Mouse (Mus musculus): ENCODE data around the gene 4930558K02Rik. TPM values are rescaled to one million over a fixed set of nuclear protein-coding genes. Genes with fewer than 3 reads are reported as not detected.

4930558K02Rik gene
- polyA plus RNA-seq, 1 experiment from 2014 or later, result not detected

GRCm38 (mm10) chr1:162003729-162004517, 24.5 kb upstream of the 4930558K02Rik start:
- Histone ChIP-seq H3K9ac (ENCODE audit: low read length) (peak overlapping the region; percentile 32; the same call in 1 of the 2 replicates), H3K36me3 (ENCODE audit: control insufficient read depth, insufficient read depth, low read length) (no peaks in the 10 kb centered on the region), H3K9me3 (ENCODE audit: control insufficient read depth, low read length) (no peaks in the 10 kb centered on the region), H3K4me3 (ENCODE audit: low read depth, low read length) (no peak overlapping the region), H3K4me1 (ENCODE audit: control insufficient read depth, insufficient read depth, low read length) (peaks cover 18% of the 10 kb centered on the region), H3K27me3 (ENCODE audit: control insufficient read depth, insufficient read depth, low read length) (no peaks in the 10 kb centered on the region), H3K27ac (ENCODE audit: low read depth, low read length) (peak overlapping the region; percentile 77), H3K4me2 (ENCODE audit: low read depth) (no peak overlapping the region)
- WGBS, result 60% methylated on average over 14 of the region's 14 CpGs
- ATAC-seq (ENCODE audit: insufficient read depth, low FRiP score, low TSS enrichment) (no peak), DNase-seq (ENCODE audit: low spot score) (no peak)

GRCm38 (mm10) chr1:162001328-162001727, 21.9 kb upstream of the 4930558K02Rik start:
- Histone ChIP-seq H3K36me3 (ENCODE audit: control insufficient read depth, insufficient read depth, low read length) (no peaks in the 10 kb centered on the region), H3K27me3 (ENCODE audit: control insufficient read depth, insufficient read depth, low read length) (no peaks in the 10 kb centered on the region), H3K4me2 (ENCODE audit: low read depth) (no peak overlapping the region), H3K4me3 (ENCODE audit: low read depth, low read length) (no peak overlapping the region), H3K4me1 (ENCODE audit: control insufficient read depth, insufficient read depth, low read length) (peaks cover 18% of the 10 kb centered on the region), H3K9me3 (ENCODE audit: control insufficient read depth, low read length) (no peaks in the 10 kb centered on the region), H3K9ac (ENCODE audit: low read length) (no peak overlapping the region), H3K27ac (ENCODE audit: low read depth, low read length) (peak overlapping the region; percentile 50)
- DNase-seq (ENCODE audit: low spot score) (no peak), ATAC-seq (ENCODE audit: insufficient read depth, low FRiP score, low TSS enrichment) (no peak)
- 55% methylated on average over 8 of the region's 8 CpGs for WGBS

- no peaks in the 10 kb centered on the region for H3K36me3 ChIP-seq (ENCODE audit: control insufficient read depth, insufficient read depth, low read length)
- H3K4me2 ChIP-seq (ENCODE audit: low read depth), result no peak overlapping the region
- H3K9ac ChIP-seq (ENCODE audit: low read length), result peak overlapping the region; percentile 27; the same call in 1 of the 2 replicates
- WGBS, result under 1% methylated on average over 4 of the region's 4 CpGs
- no peaks in the 10 kb centered on the region for H3K9me3 ChIP-seq (ENCODE audit: control insufficient read depth, low read length)
- peak overlapping the region; percentile 73 for H3K27ac ChIP-seq (ENCODE audit: low read depth, low read length)
- H3K27me3 ChIP-seq (ENCODE audit: control insufficient read depth, insufficient read depth, low read length), result no peaks in the 10 kb centered on the region
- peaks cover 18% of the 10 kb centered on the region for H3K4me1 ChIP-seq (ENCODE audit: control insufficient read depth, insufficient read depth, low read length)
- peak; percentile 85 for ATAC-seq (ENCODE audit: insufficient read depth, low FRiP score, low TSS enrichment)
- peak; percentile 72 for DNase-seq (ENCODE audit: low spot score)
- H3K4me3 ChIP-seq (ENCODE audit: low read depth, low read length), result no peak overlapping the region
Measured at GRCm38 (mm10) chr1:161999882-162000371, 20.5 kb upstream of the 4930558K02Rik start.

GRCm38 (mm10) chr1:161999338-161999737, 19.9 kb upstream of the 4930558K02Rik start:
- WGBS, result 30% methylated on average over 5 of the region's 5 CpGs
- Histone ChIP-seq H3K27ac (ENCODE audit: low read depth, low read length) (peak overlapping the region; percentile 73), H3K27me3 (ENCODE audit: control insufficient read depth, insufficient read depth, low read length) (no peaks in the 10 kb centered on the region), H3K4me3 (ENCODE audit: low read depth, low read length) (no peak overlapping the region), H3K9ac (ENCODE audit: low read length) (peak overlapping the region; percentile 33), H3K4me2 (ENCODE audit: low read depth) (no peak overlapping the region), H3K9me3 (ENCODE audit: control insufficient read depth, low read length) (no peaks in the 10 kb centered on the region), H3K36me3 (ENCODE audit: control insufficient read depth, insufficient read depth, low read length) (no peaks in the 10 kb centered on the region), H3K4me1 (ENCODE audit: control insufficient read depth, insufficient read depth, low read length) (peaks cover 14% of the 10 kb centered on the region)
- ATAC-seq (ENCODE audit: insufficient read depth, low FRiP score, low TSS enrichment), result peak; percentile 8; the same call in 1 of the 2 replicates
- DNase-seq (ENCODE audit: low spot score), result no peak

- ATAC-seq (ENCODE audit: insufficient read depth, low FRiP score, low TSS enrichment) (no peak), DNase-seq (ENCODE audit: low spot score) (no peak)
- Histone ChIP-seq H3K4me1 (ENCODE audit: control insufficient read depth, insufficient read depth, low read length) (peaks cover 9% of the 10 kb centered on the region; the same call in 1 of the 2 replicates), H3K9ac (ENCODE audit: low read length) (no peak overlapping the region), H3K4me3 (ENCODE audit: low read depth, low read length) (no peak overlapping the region), H3K4me2 (ENCODE audit: low read depth) (no peak overlapping the region), H3K36me3 (ENCODE audit: control insufficient read depth, insufficient read depth, low read length) (no peaks in the 10 kb centered on the region), H3K27me3 (ENCODE audit: control insufficient read depth, insufficient read depth, low read length) (no peaks in the 10 kb centered on the region), H3K27ac (ENCODE audit: low read depth, low read length) (no peak overlapping the region), H3K9me3 (ENCODE audit: control insufficient read depth, low read length) (no peaks in the 10 kb centered on the region)
- 67% methylated on average over 4 of the region's 4 CpGs for WGBS
Measured at GRCm38 (mm10) chr1:161998781-161999180, 19.3 kb upstream of the 4930558K02Rik start.

GRCm38 (mm10) chr1:161992389-161992788, 13.0 kb upstream of the 4930558K02Rik start:
- H3K27me3 ChIP-seq (ENCODE audit: control insufficient read depth, insufficient read depth, low read length), result no peaks in the 10 kb centered on the region
- DNase-seq (ENCODE audit: low spot score) (no peak), ATAC-seq (ENCODE audit: insufficient read depth, low FRiP score, low TSS enrichment) (no peak)
- no peaks in the 10 kb centered on the region for H3K36me3 ChIP-seq (ENCODE audit: control insufficient read depth, insufficient read depth, low read length)
- no peak overlapping the region for H3K9ac ChIP-seq (ENCODE audit: low read length)
- H3K4me1 ChIP-seq (ENCODE audit: control insufficient read depth, insufficient read depth, low read length), result peaks cover 3% of the 10 kb centered on the region; the same call in 1 of the 2 replicates
- H3K4me3 ChIP-seq (ENCODE audit: low read depth, low read length), result no peak overlapping the region
- WGBS, result 91% methylated on average over 7 of the region's 7 CpGs
- no peaks in the 10 kb centered on the region for H3K9me3 ChIP-seq (ENCODE audit: control insufficient read depth, low read length)
- no peak overlapping the region for H3K27ac ChIP-seq (ENCODE audit: low read depth, low read length)
- no peak overlapping the region for H3K4me2 ChIP-seq (ENCODE audit: low read depth)

GRCm38 (mm10) chr1:161991846-161992245, 12.4 kb upstream of the 4930558K02Rik start:
- no peak for DNase-seq (ENCODE audit: low spot score)
- Histone ChIP-seq H3K36me3 (ENCODE audit: control insufficient read depth, insufficient read depth, low read length) (no peaks in the 10 kb centered on the region), H3K27ac (ENCODE audit: low read depth, low read length) (no peak overlapping the region), H3K27me3 (ENCODE audit: control insufficient read depth, insufficient read depth, low read length) (no peaks in the 10 kb centered on the region), H3K4me2 (ENCODE audit: low read depth) (no peak overlapping the region), H3K4me1 (ENCODE audit: control insufficient read depth, insufficient read depth, low read length) (peaks cover 3% of the 10 kb centered on the region; the same call in 1 of the 2 replicates), H3K9me3 (ENCODE audit: control insufficient read depth, low read length) (no peaks in the 10 kb centered on the region), H3K9ac (ENCODE audit: low read length) (no peak overlapping the region), H3K4me3 (ENCODE audit: low read depth, low read length) (no peak overlapping the region)
- ATAC-seq (ENCODE audit: insufficient read depth, low FRiP score, low TSS enrichment), result no peak
- 85% methylated on average over 11 of the region's 11 CpGs for WGBS

- Histone ChIP-seq H3K27ac (ENCODE audit: low read depth, low read length) (no peak overlapping the region), H3K9ac (ENCODE audit: low read length) (no peak overlapping the region), H3K4me3 (ENCODE audit: low read depth, low read length) (no peak overlapping the region), H3K27me3 (ENCODE audit: control insufficient read depth, insufficient read depth, low read length) (no peaks in the 10 kb centered on the region), H3K9me3 (ENCODE audit: control insufficient read depth, low read length) (no peaks in the 10 kb centered on the region), H3K4me2 (ENCODE audit: low read depth) (no peak overlapping the region), H3K36me3 (ENCODE audit: control insufficient read depth, insufficient read depth, low read length) (no peaks in the 10 kb centered on the region), H3K4me1 (ENCODE audit: control insufficient read depth, insufficient read depth, low read length) (peaks cover 3% of the 10 kb centered on the region; the same call in 1 of the 2 replicates)
- DNase-seq (ENCODE audit: low spot score), result no peak
- no peak for ATAC-seq (ENCODE audit: insufficient read depth, low FRiP score, low TSS enrichment)
- 31% methylated on average over 10 of the region's 10 CpGs for WGBS
Measured at GRCm38 (mm10) chr1:161990684-161991578, 11.5 kb upstream of the 4930558K02Rik start.

All from neural tube, embryonic 11.5 days (tissue).